In the genomic region with DNA sequence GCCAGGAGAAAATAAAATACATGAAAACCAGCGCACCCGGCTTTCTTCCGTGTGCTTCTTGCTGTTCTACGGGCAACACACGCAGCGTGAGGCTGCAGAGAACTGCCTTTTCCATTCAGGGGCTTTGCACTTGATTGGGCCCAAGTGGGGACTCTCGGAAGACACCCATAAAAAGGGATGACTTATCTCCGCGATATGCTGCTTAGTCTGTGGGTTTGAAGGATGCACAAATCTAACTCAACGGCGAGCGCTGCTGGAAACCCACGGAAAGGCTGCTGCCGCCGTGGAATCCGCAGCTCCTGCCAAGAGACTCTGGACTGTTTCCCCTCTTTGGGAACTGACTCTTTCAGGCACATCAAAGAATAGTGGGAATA, we compare ENCODE assay signal across 11 mouse cellular contexts.
DNase-seq lines count a peak whose midpoint lies in the region; ATAC-seq lines count a peak whose summit lies in the region.
"Had no signal": no experiment of that assay in that cellular context is flagged by ENCODE, and none has a peak within 500 bp of the region (broad histone marks: within the 10 kb centered on the region; RNA-seq: fewer than 3 reads in every experiment).

No protein-coding gene starts in this region.

- 70% methylated on average over 16 of the region's 16 CpGs for WGBS in hindbrain, embryonic 13.5 days
- WGBS in hindbrain, embryonic 12.5 days = 89% methylated on average over 16 of the region's 16 CpGs

- peak overlapping the region; percentile 23 for H3K4me2 ChIP-seq in hindbrain, embryonic 13.5 days
- no peak overlapping the region for H3K4me2 ChIP-seq in hindbrain, embryonic 12.5 days (replicated peaks)

- H3K9me3 ChIP-seq in hindbrain, embryonic 13.5 days = no peaks in the 10 kb centered on the region
- no peaks in the 10 kb centered on the region for H3K9me3 ChIP-seq in hindbrain, embryonic 12.5 days (replicated peaks)

- peaks cover 15% of the 10 kb centered on the region; the same call in 1 of the 2 replicates for H3K4me1 ChIP-seq in hindbrain, embryonic 13.5 days (replicated peaks)
- H3K4me1 ChIP-seq in hindbrain, embryonic 12.5 days = peaks cover 9% of the 10 kb centered on the region; the same call in 1 of the 2 replicates
- H3K4me1 ChIP-seq: megakaryocyte, embryonic 14.5 days had no signal

- H3K9ac ChIP-seq in hindbrain, embryonic 13.5 days = no peak overlapping the region
- no peak overlapping the region for H3K9ac ChIP-seq in hindbrain, embryonic 12.5 days

- H3K36me3 ChIP-seq in hindbrain, embryonic 13.5 days = no peaks in the 10 kb centered on the region
- no peaks in the 10 kb centered on the region for H3K36me3 ChIP-seq in hindbrain, embryonic 12.5 days
- H3K36me3 ChIP-seq: G1E had no signal

- no peak overlapping the region for H3K4me3 ChIP-seq in hindbrain, embryonic 13.5 days
- no peak overlapping the region for H3K4me3 ChIP-seq in hindbrain, embryonic 12.5 days
- H3K4me3 ChIP-seq: erythroblast, embryonic 14.5 days; megakaryocyte, embryonic 14.5 days had no signal

- no peaks in the 10 kb centered on the region for H3K27me3 ChIP-seq in hindbrain, embryonic 13.5 days
- no peaks in the 10 kb centered on the region for H3K27me3 ChIP-seq in hindbrain, embryonic 12.5 days
- H3K27me3 ChIP-seq: megakaryocyte, embryonic 14.5 days had no signal

- H3K27ac ChIP-seq in hindbrain, embryonic 13.5 days = peak overlapping the region; percentile 76
- H3K27ac ChIP-seq in hindbrain, embryonic 12.5 days = no peak overlapping the region

- peak; percentile 28 to 34 for DNase-seq in left cerebral cortex, adult 8-10 months (ENCODE audit: low spot score in 2 of 2)
- DNase-seq in right cerebral cortex, postnatal 36 days (ENCODE audit: low spot score in 2 of 2) = peak; percentile 40 to 50
- DNase-seq in cerebellum, adult 9-11 months = no peak
- no peak for DNase-seq in liver

- ATAC-seq in hindbrain, embryonic 13.5 days (ENCODE audit: low FRiP score) = no peak
- no peak for ATAC-seq in hindbrain, embryonic 12.5 days (ENCODE audit: low FRiP score)
- ATAC-seq in frontal cortex, adult (ENCODE audit: low TSS enrichment) = peak; percentile 83
- no peak for ATAC-seq in inflammation-experienced regulatory T-cells, adult 6 months

Comparison
In these comparisons a context has a peak if more than half of its experiments do, and no peak if none do; other contexts are left out.
1. DNase-seq: peak in left cerebral cortex, adult 8-10 months (2 of 2) and right cerebral cortex, postnatal 36 days (2 of 2); none in cerebellum, adult 9-11 months (single experiment) and liver (single experiment).